Mouse (Mus musculus) CD4-positive, CD25-positive, alpha-beta regulatory T cell, adult 4 months (primary cell): ENCODE measurements around the gene Nmnat2. TPM values are rescaled to one million over a fixed set of nuclear protein-coding genes. Genes with fewer than 3 reads are reported as not detected.
"Not testable (repeated sequence)": the region's sequence is repeated elsewhere in the genome, so short reads cannot be mapped to it uniquely, and the experiment has no call there.

Source experiments
- ATAC-seq: one replicate; pipeline ENCODE4 v1.8.0; 2017
- polyA plus RNA-seq, 2 experiments: library from polyadenylated mRNA; unstranded; fragments of 100-300 nt; shearing (Covaris generic); gene quantifications; one replicate each; pipeline ENCODE4 v1.2.1; 2017

The Nmnat2 gene
- polyA plus RNA-seq, 2 experiments from 2014 or later, result 0.78 to 0.80 TPM

DNA sequence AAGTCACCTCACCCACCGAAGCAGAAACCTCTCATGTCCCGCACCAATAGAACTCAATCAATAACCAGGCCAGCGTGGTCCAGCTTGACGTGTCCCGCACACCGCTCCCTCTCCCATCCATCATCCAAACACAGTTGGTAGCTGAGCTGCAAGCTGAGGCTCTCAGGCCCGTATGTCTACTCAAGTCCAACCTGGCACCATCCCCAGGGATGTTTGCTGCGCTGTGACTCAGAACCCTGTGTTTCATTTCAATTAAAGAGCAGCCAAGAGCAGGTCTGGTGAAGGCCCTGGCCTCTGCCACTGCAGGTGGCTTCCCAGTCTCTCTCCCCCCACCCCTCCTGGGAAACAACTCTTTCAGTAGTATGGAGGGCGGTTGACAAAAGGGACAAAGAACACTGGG is 104.8 kb downstream of the Nmnat2 start:
- ATAC-seq, result no peak

DNA sequence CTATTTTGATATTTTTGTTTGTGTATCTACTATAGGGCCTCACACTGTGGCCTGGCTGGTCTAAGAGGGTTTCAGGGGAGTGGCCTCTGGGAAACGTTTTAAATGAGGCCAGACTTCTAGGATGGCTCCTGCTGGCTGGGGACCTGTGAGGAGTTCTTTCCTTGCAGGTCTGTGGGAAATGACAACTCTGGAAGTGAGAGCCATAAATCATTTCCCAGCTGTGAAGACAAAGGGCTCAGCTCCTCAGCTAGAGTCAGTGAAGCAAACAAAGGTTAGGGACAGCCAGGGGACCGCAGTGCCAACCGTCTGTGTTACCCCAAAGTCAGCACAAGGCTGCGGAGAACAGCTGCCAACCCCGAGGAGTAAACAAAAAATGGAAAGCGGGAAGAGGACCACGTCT is 107.8 kb downstream of the Nmnat2 start:
- ATAC-seq, result no peak

DNA sequence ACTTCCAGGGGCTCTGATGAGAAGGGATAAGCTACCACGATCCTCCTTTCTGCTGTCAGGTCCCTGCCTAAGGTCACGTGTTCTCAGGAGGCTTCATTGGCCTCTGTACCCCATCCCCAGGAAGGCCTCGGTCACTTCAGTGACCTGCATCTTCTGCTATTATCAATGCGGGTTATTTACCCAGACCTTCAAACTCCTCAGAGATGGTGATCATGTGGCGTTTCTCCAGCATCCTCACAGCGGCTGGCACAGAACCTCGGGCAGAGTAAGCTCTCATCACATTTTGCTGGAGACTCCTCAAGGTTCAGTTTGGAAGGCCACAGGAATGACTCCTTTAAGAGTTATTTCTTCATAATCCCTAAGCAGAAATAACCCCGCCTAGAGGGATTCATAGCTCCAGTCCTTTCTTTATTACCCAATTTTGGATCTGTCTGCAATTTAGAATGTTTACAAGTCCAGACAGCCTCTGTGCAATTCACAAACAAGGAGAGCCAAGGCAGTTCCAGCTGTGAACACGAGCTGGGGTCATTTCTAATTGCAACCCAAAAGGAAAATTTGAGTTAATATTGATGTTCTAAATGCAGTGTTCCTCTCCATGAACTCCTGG is 110.1 kb downstream of the Nmnat2 start:
- no peak for ATAC-seq

DNA sequence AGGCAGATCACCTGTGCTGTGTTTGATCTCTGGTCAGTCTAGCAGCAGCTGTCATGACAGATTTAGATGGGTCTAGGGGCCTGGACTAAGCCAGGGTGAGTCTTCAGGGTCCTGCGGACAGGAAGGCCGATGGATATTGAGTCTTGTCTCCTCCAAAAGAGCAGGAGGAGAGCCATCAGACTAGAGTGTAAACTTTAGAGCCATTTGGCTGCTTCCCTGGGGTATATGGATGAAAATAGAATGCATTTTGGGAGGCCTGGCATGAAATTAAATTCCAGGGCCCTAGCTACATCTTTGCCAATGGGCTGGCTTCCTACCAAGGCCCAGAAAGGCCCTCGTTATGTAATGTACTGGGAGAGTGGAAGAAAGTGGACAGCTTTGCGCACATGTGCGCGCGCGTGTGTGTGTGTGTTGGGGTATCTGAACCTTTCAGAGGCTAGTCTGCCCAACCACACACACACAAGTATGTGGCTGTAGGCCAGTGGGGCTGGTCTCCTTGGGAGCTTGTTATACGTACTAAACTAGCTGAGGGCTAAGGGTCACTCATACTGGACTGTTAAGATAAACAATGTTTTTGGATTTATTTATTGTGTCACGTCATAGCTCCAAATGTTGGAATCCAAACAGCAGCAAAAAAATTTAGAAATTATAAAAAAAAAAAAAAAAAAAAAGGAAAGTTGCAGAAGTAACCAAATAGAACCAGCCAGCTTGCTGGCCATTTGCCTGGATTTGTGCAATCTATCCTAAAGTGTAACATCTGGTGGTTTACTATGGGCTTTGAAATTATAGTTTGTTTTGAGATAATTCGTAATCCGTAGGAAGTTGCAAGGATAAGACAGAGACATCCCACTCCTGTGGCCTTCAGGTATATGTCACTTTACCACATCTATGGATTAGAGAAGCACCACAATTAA is 110.9 kb downstream of the Nmnat2 start:
- no peak for ATAC-seq

DNA sequence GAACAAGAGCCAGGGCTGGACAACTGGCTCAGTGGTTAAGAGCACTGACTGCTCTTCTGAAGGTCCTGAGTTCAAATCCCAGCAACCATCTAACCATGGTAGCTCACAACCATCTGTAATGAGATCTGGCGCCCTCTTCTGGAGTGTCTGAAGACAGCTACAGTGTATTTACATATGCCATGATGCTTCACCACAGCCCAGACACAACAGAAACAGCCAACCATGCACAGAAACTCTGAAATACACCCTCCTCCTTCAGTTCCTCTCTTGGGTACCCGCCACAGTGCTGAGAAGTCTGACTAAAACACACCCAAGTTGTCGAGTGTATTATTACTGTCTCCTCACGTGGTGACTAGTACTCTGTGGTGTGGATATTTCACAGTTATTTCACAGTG is 111.6 kb downstream of the Nmnat2 start:
- ATAC-seq, result no peak

DNA sequence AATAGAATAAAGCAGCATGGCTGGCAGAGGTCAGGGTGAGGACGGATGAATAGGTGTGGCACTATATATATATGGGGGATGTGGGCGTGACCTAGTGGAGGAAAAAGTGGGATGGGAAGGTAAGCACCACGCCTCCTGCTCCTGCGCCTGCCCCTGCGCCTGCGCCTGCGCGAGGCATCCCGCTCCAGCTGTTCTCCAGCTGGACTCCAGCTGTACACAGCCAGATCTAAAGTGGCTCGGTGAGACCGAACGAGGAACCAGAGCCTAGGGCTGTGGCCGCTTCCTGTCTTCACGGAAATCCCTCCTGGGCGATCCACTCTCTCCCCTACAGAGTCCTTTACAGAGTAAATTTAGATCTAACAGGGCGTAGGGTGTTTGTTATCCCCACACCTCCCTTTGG is 116.8 kb downstream of the Nmnat2 start:
- ATAC-seq, result no peak

DNA sequence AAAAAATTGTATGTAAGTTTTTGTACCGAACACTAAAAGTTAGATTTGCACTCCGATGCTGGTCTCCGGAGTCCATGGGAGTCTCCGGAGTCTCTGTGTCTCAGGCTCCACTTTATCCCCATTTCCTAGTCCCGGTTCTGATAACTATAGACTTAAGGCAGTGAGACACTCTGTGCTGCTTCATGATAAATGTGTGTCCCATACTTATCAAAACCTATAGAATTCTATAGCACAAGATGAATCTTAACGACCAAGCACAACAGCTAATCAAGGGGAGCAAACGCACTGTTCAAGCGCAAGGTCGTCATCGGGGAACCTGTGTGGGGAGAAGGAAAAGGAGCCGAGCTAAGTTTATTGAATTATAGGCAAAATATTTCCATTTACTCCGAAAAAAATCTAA is 117.2 kb downstream of the Nmnat2 start:
- no peak for ATAC-seq

DNA sequence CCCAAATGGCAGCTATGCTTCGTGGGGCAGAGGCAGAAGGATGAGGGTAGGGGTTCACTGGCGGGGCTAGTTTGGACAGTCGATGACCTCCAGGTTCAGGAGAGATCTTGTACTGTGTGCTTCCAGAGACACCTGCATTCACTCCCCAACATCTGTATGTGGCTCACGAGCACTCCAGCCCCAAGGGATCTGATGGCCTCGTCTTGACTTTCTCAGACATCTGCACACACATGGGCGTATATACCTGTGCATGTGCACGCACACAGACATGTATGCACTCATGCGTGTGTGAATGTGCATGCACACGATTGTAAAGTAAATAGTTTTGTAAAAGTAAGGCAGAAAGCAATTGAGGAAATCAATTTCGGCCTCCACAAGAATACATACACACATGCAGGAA is 117.9 kb downstream of the Nmnat2 start:
- ATAC-seq, result no peak

DNA sequence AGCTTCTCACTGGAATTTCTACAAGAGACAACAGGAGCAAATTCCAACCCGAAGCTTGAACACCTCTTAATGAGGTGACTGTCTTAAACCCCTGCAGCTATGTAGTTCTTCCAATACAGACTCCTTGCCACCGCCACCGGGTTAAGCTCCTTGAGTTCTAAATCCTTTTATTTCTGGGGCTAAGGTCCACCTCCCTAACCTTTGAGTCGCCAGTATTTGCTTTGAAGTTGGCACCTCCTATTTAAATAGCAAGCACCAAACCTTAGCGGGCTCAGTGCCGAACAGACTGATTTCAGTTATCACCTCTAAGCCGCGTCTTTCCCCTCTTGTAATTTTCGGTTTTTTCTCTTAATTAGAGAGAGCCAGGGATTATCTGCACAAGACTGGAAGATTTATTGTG is 118.6 kb downstream of the Nmnat2 start:
- no peak for ATAC-seq

DNA sequence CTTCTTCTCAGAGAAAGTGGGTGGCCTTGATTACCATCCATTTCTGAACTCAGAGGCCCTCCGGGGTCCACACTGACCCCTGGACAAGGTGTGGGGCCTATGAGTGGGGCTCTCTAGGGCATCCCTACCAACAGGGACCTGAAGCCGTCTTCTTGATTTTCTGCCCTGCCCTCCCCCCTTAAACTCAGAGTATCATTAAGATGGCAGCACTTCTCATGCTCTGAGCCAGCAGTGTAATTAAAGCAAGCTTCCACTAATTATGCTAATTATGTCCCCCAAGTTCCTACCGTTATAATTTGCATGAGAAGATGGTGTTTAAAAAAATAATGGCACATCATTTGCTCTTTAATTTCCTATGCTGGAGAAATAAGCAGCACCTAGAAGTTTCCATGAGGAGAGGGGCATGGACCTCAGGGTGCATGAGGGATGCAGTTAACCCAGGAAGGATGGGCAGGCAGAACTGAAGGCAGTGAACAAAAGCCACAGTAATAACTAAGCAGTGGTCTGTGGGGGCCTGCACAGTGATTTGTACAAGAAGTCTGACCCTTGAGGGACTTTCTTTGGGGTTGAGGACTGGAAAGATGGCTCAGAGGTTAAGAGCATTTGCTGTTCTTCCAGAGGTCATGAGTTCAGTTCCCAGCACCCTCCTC is 120.4 kb downstream of the Nmnat2 start:
- ATAC-seq, result no peak

DNA sequence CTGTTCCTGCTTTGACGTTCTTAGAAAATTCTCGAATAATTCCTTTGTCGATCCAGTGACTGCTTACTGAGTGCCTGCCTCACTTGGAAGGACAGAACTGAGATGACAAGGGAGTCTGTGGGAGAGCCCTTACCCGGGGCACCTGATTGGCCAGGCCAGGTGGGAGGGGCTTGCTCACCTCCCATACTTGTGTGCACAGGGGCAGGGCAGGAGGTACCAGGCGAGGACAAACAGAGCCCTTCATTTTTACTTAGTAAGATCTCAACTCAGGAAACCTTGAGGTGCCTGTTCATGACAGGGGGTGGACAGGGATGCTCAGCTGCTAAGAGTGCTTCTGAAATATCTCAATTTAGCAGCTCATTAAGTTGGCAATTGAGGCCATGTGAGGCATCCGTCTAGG is 121.2 kb downstream of the Nmnat2 start:
- ATAC-seq, result no peak

DNA sequence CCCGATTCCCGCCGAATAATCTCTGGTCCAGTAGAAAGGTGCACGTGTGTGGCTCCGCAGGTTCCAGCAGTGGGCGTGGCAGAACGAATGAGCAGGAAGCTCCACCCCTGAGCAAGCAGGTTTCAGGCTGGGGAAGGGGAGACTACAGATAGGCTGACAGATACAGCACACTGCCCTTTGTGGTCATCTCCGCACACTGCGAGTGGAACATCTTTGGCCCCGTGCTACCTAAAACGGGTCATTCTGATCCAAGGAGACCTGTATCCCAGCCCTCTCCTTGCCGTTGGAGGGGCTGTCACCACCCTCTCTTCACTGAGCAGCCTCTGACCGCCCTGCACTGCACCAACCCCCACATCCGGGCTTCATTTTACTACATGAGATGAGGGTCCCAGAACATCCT is 128.4 kb downstream of the Nmnat2 start:
- not testable (repeated sequence) for ATAC-seq

DNA sequence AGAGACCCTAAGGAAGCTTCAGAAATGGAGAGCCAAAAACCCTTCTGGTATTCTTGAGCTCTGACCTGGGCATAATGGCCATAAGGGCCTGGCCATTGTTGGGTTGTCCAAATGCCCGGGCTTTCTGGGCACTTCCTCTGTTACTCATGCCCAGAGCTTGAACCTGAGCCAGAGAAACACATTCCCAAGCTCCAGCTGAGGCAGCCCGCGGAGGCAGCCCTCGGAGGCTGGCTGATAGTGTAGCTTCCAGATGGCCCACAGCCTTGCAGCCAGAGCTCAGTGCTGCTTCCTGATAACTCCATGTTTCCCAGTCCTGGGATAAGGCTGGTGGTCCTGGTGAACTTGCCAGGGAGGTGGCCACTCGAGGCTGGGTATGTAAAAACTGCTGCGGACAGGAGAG is 129.4 kb downstream of the Nmnat2 start:
- ATAC-seq, result no peak

DNA sequence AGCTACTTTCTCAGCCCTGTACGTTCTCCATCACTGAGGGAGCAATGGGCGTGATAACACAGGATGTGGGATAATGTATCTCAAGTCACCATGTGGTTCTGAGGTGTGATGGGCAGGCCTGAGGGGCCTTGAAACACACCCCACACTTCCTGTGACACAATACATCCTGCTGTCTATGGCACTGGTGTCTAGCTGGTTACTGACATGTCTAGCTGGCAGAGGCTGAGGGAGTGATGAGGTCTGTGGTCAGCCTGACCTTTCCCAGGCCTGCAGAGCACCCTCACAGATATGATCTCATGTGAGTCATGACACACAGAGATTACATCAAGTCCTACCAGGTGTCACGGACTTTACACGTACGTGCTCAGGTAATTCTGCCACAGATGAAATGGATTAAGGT is 130.4 kb downstream of the Nmnat2 start:
- peak; percentile 98 for ATAC-seq

DNA sequence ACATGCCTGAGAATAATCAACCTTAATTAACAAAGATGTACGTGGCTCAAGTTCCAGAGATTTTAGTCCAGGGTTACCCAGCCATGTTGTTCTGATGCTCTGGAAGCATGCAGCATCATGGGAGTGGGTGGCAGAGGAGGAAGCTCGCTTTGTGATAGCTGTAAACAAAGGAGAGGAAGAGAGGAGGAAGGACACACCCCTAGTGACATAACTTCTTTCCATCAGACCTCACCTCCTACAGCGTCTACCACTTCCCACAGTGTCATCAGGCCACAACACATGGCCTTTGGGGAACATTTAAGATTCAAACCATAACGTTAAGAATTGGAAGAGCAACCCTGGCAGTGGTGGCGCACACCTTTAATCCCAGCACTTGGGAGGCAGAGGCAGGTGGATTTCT is 133.0 kb downstream of the Nmnat2 start:
- no peak for ATAC-seq

DNA sequence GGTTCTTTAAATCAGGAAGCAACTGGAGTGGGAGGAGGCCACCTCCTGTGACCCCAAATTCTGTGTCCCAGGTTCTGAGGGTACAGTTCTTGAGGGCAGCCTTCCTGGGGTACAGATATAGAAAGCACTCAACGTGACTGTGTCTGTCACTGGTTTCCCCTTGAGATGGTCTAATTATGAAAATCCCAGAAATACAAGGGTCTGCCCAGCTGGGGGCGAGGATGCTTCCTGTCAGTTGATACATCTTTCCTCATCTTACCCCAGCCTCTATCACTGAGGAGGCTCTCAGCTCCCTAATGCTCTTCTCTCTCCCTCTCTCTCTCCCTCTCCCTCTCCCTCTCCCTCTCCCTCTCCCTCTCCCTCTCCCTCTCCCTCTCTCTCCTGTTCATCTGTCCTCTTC is 135.3 kb downstream of the Nmnat2 start:
- ATAC-seq, result no peak

DNA sequence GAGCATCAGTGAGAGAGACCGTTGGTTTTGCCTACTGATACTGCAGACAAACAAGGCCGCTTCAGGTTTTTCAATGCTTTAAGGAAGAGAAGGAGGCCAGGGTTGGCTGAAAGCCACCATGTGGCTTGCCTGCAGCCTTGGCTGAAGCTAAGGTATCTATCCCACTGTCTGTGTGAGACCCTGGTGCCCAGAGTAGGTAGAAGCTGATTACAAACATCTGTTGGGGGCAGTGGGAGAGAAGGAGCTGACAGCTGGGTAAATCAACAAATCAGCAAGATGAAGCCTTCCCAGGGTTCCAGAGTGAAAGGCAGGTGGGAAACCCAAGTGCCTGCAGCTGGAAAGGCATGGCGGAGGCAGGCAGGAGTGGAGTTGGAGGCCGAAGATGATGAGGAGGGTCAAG is 136.0 kb downstream of the Nmnat2 start:
- no peak for ATAC-seq

DNA sequence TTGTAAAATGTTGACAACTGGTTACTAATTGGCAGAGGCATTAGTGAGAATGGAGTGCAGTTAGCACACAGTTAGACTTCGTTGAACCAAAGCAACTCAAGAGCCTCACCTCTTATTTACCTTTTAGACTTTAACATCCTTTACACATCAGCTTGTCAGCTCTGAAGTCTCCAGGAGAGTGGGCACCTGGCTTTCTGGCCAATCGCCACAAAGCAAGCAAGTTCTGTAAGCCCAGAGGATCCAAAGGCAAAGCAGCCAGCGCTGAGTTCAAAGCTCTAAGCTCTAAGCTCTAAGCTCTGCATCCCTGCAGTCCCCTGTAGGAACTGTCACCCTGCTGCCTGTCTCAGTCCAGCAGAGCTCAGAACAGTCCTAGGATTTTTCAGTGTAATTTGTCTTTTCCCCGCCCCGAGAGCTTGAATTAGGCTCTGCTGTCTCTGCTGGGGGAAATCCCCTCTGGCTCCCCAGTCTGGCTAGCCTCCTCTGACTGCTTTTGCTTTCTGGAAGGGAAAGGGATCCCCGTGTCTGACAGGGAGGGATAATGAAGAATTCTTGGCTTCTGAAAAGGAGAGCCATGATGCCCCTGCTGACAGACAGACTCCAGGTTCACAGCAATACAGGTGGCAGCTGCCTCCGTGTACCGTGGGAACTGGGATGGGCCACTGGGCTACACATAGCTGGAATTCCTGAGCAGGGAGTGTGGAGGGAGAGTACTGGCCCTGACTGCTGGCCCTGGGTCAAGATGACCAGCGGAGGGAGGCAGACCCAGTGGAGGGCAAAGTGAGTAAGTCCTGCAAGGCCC is 136.8 kb downstream of the Nmnat2 start:
- peak; percentile 41 for ATAC-seq

DNA sequence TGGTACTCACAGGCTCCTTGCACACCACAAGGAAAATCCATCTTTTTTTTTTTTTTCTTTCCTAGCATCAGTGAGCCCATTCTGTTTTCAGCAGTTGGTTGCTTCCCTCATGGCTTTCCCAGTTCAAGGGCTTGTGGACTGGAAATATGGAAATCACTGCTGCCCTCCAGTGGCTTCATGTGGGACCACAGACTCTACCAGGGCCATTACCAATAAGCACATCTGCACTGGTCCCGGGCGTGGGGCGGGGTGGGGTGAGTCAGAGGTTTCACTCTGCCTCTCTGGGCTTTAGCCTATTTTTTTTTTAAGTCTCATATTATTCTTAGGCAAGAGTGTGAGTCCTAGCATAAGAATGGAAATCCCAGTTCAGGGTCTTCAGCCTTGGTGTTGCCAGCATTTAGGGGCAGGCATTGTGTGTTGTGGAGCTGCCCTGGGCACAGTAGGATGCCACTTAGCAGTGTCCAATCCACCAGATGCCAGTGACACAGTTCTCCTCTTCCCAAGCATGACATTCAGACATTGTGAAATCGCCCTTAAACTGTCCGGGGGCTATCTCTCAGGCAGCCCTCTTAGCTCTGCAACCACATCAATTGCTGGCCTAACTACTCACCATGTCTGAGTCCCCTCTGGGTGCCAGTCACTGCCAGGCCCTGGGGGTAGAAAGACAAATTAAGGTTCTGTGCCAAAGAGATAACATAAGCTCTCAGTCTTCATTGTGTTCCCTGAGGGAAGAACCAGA is 137.6 kb downstream of the Nmnat2 start:
- peak; percentile 56 for ATAC-seq

DNA sequence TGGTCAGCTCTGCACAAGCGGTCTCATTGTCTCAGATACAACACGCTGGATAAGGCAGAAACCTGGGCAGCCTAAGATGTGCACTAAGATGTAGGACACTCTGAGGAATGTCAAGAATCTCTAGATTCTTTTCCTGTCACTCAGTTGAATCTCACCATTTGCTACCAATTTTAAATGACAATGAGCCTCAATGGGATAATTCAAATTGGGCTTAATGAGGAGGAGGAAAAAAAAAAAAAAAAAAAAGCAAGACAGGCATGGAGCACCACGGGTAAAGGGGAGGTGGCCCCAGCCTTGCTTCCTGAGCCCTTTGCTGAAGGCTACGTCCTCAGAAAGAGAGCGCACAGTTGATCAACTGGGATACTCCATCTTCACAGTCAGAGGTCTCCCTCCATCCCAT is 138.4 kb downstream of the Nmnat2 start:
- no peak for ATAC-seq

DNA sequence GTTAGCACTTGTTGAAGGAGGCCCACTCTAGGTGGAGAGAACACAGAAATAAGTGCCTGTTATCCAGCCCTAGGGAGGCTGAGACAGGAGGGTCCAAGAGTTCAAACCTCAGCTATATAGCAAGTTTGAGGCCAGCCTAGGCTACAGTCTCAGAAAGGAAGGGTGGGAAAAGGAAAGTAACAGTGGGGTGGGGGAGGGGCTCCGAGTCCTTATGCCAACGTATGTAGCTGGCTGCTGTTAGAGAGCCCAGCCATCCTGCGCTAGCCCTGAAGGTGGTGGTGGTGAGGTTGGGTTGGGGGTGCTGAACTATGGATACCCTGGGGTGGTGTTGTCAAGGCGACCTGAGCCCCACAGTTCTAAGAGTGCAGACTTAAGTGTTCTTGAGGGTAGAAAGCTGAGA is 138.8 kb downstream of the Nmnat2 start:
- ATAC-seq, result no peak
